Mouse (Mus musculus) cerebellum, adult 11-12 months (tissue): Measurements from ENCODE around the gene Rtp4.
A peak's percentile ranks its signal among the peaks of the same experiment; 100 is the strongest.

Experiments used
- DNase-seq: peaks from one replicate; pipeline ENCODE4 v3.0.0; 2022

Rtp4 gene

GRCm38 (mm10) chr16:23516606-23517005 lies 3.5 kb upstream of the Rtp4 start:
- no peak for DNase-seq

GRCm38 (mm10) chr16:23517230-23517629 lies 2.9 kb upstream of the Rtp4 start:
- DNase-seq, result no peak

- no peak for DNase-seq
Measured at GRCm38 (mm10) chr16:23517754-23518566, 2.1 kb upstream of the Rtp4 start.

GRCm38 (mm10) chr16:23518567-23519369 lies 1.3 kb upstream of the Rtp4 start:
- no peak for DNase-seq

GRCm38 (mm10) chr16:23519771-23520170 lies 320 bp upstream of the Rtp4 start:
- no peak for DNase-seq

- DNase-seq, result no peak
Measured at GRCm38 (mm10) chr16:23521092-23521491, 1.0 kb downstream of the Rtp4 start.

- DNase-seq, result no peak
Measured at GRCm38 (mm10) chr16:23522081-23522480, 2.0 kb downstream of the Rtp4 start.

GRCm38 (mm10) chr16:23529186-23529585 lies 9.1 kb downstream of the Rtp4 start:
- no peak for DNase-seq

- no peak for DNase-seq
Measured at GRCm38 (mm10) chr16:23533707-23534106, 13.6 kb downstream of the Rtp4 start.

- no peak for DNase-seq
Measured at GRCm38 (mm10) chr16:23541046-23541445, 21.0 kb downstream of the Rtp4 start.

GRCm38 (mm10) chr16:23542866-23543265 lies 22.8 kb downstream of the Rtp4 start:
- no peak for DNase-seq

GRCm38 (mm10) chr16:23544361-23544760 lies 24.3 kb downstream of the Rtp4 start:
- DNase-seq, result no peak

GRCm38 (mm10) chr16:23547783-23548182 lies 27.7 kb downstream of the Rtp4 start:
- DNase-seq, result no peak

- peak; percentile 31 for DNase-seq
Measured at GRCm38 (mm10) chr16:23550346-23550980, 30.4 kb downstream of the Rtp4 start.

GRCm38 (mm10) chr16:23550981-23551582 lies 31.0 kb downstream of the Rtp4 start:
- no peak for DNase-seq

GRCm38 (mm10) chr16:23554673-23555072 lies 34.6 kb downstream of the Rtp4 start:
- no peak for DNase-seq

GRCm38 (mm10) chr16:23557195-23557594 lies 37.1 kb downstream of the Rtp4 start:
- DNase-seq, result no peak

GRCm38 (mm10) chr16:23557669-23558068 lies 37.6 kb downstream of the Rtp4 start:
- DNase-seq, result no peak

GRCm38 (mm10) chr16:23568369-23568958 lies 48.4 kb downstream of the Rtp4 start:
- no peak for DNase-seq

GRCm38 (mm10) chr16:23574561-23574960 lies 54.5 kb downstream of the Rtp4 start:
- no peak for DNase-seq

GRCm38 (mm10) chr16:23591119-23592105 lies 71.3 kb downstream of the Rtp4 start:
- no peak for DNase-seq
